Mouse (Mus musculus): ENCODE data around the gene Mxd1. TPM values are rescaled to one million over a fixed set of nuclear protein-coding genes. Genes with fewer than 3 reads are reported as not detected.
A peak's percentile ranks its signal among the peaks of the same experiment; 100 is the strongest.

Gene Mxd1
- total RNA-seq, 2 experiments from 2014 or later: 16.9 to 17.7 TPM

DNA sequence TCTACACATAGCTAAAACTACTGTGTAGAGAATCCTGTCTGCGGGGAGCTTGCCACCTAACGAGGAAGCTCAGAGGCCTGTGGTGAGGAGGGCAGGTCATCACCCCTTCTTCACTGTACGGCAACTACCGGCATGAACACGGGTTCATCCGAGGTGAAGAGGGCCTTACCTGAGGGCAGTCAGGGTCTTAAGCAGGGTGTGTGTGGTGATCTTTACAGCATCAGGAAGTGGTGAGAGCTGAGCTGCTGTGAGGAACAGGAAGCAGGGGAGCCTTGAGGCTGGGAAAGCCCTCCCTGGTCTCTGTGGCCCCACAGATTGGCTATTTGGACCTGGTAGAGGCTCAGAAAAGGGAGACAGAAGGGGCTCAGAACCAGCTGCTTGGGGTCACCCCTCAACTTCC lies 61.5 kb downstream of the Mxd1 start:
- no peak for DNase-seq (ENCODE audit: low spot score in 2 of 2)

DNA sequence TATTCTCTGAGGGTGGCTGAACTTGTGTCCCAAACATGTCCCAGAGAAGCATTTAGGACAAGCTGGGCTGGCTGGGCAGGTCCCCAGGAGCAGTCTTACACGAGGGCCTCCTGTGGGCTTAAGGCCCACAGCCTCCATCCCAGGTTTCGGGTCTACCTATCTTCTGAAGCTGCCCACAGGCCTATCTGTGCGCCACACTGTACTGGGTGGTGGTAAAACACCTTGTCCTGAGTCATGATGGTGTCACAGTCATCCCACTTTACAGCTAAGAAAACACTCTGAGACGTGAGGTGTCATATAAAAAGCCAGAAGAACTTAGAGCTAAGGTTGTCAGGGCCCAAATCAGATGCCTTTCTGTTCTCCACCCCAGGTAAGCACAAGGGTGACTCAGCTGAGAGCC lies 62.7 kb downstream of the Mxd1 start:
- no peak for DNase-seq (ENCODE audit: low spot score in 2 of 2)

DNA sequence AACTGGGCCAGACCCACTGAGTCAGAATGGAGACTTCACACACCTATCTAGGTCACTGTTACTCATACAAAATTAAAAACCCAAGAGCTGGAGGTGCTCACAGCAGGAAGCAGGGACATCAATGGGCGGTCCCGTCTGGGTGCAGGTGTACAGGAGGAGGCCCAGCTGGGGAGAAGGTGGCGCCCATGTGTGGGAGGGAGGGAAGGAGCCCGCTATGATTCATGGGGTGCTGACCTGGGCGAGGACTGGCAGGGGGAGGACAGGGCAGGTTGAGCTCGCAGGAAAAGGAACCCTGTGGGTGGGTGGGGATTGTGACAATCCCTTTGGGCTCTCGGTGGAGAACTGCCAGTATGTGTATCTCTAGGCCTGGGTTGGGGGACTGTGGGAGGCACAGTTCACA lies 63.7 kb downstream of the Mxd1 start:
- DNase-seq (ENCODE audit: low spot score in 2 of 2): no peak

DNA sequence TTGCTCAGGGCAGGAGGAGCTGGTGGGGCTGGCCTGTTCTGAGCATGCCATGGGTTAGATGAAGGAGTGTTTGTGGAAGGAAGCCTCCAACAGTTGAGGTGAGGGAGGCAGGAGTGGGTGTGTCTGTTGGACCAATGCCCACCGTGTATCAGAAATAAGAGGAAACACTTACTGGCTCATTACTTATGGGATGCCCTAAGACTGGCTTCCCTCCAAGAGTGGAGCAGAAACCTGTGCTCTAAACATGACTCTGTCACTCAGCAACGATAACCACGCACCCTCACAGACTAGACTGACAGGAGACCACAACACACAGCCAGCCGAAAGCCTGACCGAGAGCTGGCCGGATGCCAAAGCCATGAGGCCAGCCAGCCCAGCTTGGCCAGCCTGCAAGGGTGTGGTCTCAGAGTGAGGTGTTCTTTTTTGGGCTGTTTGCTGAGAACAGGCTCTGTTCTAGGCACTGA lies 69.0 kb downstream of the Mxd1 start:
- no peak for DNase-seq (ENCODE audit: low spot score in 2 of 2)

DNA sequence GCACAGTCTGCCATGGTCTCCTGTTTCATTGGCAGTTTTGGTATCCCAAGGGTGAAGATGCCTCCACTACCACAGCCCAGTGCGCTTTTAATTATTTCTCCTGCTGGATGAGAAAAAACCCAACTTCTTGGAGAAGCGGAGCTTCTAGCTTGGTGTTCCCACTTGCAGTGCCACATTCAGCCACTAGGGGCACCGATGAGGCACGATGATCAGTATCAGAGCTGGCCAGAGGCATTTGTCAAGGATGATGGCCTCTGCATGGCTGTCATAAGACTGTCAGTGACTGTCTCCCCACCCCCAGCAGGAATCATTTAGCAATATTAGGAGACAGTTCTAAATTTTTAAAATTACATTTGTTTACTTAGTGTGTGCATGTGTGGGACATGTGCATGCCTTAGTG lies 69.8 kb downstream of the Mxd1 start:
- DNase-seq (ENCODE audit: low spot score in 2 of 2): peak; percentile 80 to 84

DNA sequence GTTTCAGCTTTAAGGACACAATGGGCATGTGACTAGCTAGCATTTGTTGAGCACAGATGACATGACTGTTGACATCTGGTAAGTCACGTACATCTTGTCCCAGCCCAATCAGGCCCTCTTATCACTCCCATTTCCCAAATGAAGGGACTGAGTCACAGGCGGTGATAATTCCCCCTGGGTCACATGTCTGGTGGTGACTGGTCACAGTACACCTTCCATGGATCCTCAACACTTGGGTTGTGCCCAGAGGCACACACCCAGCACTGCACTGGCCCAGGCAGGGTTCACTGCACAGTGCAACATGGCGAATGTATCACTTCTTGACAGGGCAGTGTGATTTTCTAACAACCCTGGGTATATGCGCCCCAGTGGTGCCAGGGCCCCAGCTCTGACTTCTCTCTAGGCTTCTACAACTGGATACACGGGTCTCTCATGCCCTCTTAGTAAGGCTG lies 70.2 kb downstream of the Mxd1 start:
- DNase-seq (ENCODE audit: low spot score in 2 of 2): no peak

Other genes with a start within 250 kb of the Mxd1 start
- under 1 TPM in 1 of 2 experiments, not detected in 1; 0.90 TPM for gene Gm44790, start 242.5 kb downstream of the Mxd1 start, total RNA-seq (2021)
- gene C87436, start 230.8 kb downstream of the Mxd1 start, total RNA-seq (2021): 10 to 100 TPM; 16.8 to 17.1 TPM
- 100 to 1,000 TPM; 176 to 183 TPM for gene Pcbp1, start 142.8 kb downstream of the Mxd1 start, total RNA-seq (2021)
- gene Asprv1, start 41.0 kb downstream of the Mxd1 start, total RNA-seq (2021): 1 to 10 TPM; 1.2 to 2.1 TPM
- gene Snrnp27, start 15.4 kb upstream of the Mxd1 start, total RNA-seq (2021): 10 to 100 TPM; 56.2 to 56.8 TPM
- gene Gmcl1, start 64.2 kb upstream of the Mxd1 start, total RNA-seq (2021): 10 to 100 TPM; 33.8 to 37.8 TPM
- gene Anxa4, start 124.4 kb upstream of the Mxd1 start, total RNA-seq (2021): 1 to 10 TPM; 2.8 to 5.8 TPM
- 100 to 1,000 TPM; 404 to 410 TPM for gene Aak1, start 180.4 kb upstream of the Mxd1 start, total RNA-seq (2021)

Measured in layer of hippocampus, postnatal 14 days (tissue).